Mouse (Mus musculus) kidney, adult 10 weeks (tissue): ENCODE results near the gene Stn1. TPM values are rescaled to one million over a fixed set of nuclear protein-coding genes. Genes with fewer than 3 reads are reported as not detected.

ENCODE experiments used
- polyA plus RNA-seq: library from polyadenylated mRNA; stranded (reverse); fragments of 350-450 nt; fragmentation: Illumina TruSeq; extraction: RNeasy Lipid Tissue Mini Kit (QIAGEN cat#74804); gene quantifications from one replicate; pipeline ENCODE4 v1.2.3, GENCODE M21; 2014; ENCODE audit warnings: low read depth, low replicate concordance

Stn1 gene
- polyA plus RNA-seq = 3.8 TPM

DNA sequence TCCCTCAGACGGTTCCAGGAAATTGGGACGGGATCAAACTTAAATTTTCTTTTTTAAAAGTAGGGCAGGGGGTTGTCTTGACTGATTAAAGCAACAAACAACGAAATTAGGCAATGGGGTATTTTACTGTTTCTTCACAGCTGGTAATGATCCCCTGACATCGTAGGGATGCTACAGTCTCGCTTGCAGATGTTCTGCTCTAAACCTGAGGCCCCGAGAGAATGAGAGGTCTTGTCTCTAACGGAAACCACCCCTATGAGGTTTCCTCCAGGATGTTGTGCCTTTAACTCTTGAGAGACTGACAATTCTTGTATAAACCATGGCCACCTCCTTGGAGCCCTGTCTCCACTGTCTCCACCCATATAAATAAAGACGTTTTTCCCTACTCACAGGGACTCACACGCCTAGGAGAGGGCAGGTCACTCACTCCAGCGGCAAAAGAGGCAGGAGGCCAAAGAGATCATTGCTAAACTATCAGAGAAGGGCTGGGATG, at the start of gene Stn1:
Gene Stn1, minus strand, starts transcription at position 208 of the 493 bp plus-strand sequence.

DNA sequence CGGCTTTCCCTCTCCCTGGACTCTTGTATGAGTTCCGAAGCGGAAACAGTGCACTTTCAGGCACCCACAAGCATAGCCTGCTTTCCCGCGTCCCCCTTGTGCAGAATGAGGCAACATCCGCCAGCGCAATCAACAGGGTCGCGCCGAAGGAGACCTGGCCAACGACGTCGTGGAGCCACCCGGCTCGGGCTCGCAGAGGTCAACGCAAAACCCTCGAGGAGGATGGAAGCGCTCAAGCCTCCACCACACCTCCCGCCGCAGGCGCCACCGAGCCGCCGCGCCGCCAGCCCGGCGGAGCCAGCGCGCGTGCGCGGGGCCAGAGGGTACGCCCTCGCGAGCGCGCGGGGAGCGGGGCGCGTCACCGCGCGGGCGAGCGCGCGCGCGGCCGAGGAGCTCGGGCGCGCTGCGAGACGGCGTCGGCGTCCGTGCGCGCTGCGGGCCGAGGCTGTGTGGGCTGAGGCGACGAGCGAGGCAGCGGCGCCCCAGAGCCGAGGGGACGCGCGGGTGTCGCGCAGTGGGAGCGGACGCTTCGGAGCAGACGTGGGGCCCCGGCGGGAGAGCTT, 42.0 kb upstream of the Stn1 start, which contains the start of gene Slk:
Gene Slk, plus strand, starts transcription at position 454 of the 563 bp plus-strand sequence.

DNA sequence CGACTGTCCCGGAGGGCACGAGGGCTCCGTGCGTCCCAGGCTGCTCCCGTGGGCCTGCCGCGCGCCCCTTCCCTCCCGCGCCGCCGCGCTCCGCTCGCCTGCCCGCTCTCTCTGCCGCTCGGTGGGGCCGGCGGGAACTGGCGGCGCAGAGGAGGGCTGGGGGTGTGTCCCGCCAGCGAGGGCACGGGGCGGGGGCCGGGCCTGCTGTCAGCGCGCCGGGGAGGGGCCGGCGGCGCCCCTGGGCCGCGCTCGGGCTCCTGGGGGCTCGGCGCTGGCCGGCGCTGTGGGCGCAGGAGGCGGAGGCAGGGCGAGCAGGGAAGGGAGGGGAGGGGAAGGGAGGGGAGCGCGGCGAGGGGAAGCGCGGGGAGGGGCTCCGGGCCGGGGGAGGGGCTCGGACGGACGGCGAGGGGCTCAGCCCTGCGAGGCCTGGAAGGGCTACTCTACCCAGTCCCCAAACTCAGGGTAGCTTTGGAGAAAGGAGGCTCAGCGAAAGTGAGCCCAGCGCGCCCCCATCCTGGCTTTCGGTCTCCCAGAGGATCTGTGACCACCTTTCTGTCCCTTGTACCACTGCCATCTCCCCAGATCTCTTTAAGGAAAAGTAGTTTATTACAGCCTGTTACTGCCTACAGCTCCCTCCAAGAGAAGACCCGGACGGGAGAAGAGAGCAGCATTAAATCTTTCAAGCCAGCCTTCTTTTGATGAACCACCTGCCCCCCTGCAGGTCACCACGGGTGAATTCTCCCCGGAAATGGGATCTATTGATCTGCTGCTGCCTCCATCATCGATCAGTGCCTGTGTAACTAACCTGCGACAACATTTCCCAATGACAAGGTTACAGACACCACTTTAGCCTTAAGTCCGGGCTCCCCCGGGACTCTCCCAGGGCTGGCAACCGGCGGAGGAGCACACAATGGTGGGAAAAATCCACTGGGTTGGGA, 72.7 kb downstream of the Stn1 start, which contains the start of gene Sh3pxd2a:
Gene Sh3pxd2a, minus strand, starts transcription at position 98 of the 938 bp plus-strand sequence.

Other genes starting within 250 kb of the Stn1 start
- 4.6 TPM for gene Sh3pxd2a, start 73.1 kb downstream of the Stn1 start, polyA plus RNA-seq
- gene Slk, start 42.2 kb upstream of the Stn1 start, polyA plus RNA-seq = 80.6 TPM
- not detected for gene Col17a1, start 154.6 kb upstream of the Stn1 start, polyA plus RNA-seq
- gene Sfr1, start 194.2 kb upstream of the Stn1 start, polyA plus RNA-seq = 160 TPM